Mouse (Mus musculus) CH12.LX (cell line): ENCODE measurements at regions not wholly inside any gene's neighbourhood (a gene's known extent, or its start where the extent isn't known, plus 50 kb on each side); places are given as distances from the start of the nearest gene placed in this dataset.

Source experiments
- E2F4 ChIP-seq: IDR thresholded peaks from 2 replicates; pipeline ENCODE4 v1.6.1; 2011; ENCODE audit warnings: low read depth, low read length, improper control_type of control experiment; ENCODE audit not compliant: insufficient replicate concordance
- POLR2A ChIP-seq: IDR thresholded peaks from 2 replicates; pipeline ENCODE4 v1.6.1; 2011; ENCODE audit warnings: low read depth, mild to moderate bottlenecking, improper control_type of control experiment, low read length
- RCOR1 ChIP-seq: conservative IDR thresholded peaks from 2 replicates; pipeline ENCODE4 v1.6.1; 2012; ENCODE audit warnings: low read depth, mild to moderate bottlenecking, inconsistent platforms, low read length, improper control_type of control experiment
- SIN3A ChIP-seq: IDR thresholded peaks from 2 replicates; pipeline ENCODE4 v1.6.1; 2012; ENCODE audit warnings: low read length, improper control_type of control experiment, inconsistent platforms
- USF1 ChIP-seq: IDR thresholded peaks from 2 replicates; pipeline ENCODE4 v1.6.1; 2014; ENCODE audit warnings: low read depth, mild to moderate bottlenecking, inconsistent platforms, low read length, improper control_type of control experiment
- ZC3H11A ChIP-seq: IDR thresholded peaks from 2 replicates; pipeline ENCODE4 v1.6.1; 2012; ENCODE audit warnings: low read depth, mild to moderate bottlenecking, inconsistent platforms, low read length, improper control_type of control experiment

GRCm38 (mm10) chr1:36016566-36016965 lies 51.6 kb upstream of the Hs6st1 start:
- TF ChIP-seq ZC3H11A (no peak), POLR2A (no peak), E2F4 (no peak), RCOR1 (no peak), USF1 (no peak), SIN3A (no peak)
